Mouse (Mus musculus): ENCODE results near the gene Suv39h2. TPM values are rescaled to one million over a fixed set of nuclear protein-coding genes. Genes with fewer than 3 reads are reported as not detected.
A peak's percentile ranks its signal among the peaks of the same experiment; 100 is the strongest.

The Suv39h2 gene
- polyA plus RNA-seq, 1 experiment from 2014 or later, result 17.1 TPM

- Histone ChIP-seq H3K4me1 (peaks cover 13% of the 10 kb centered on the region), H3K27me3 (no peaks in the 10 kb centered on the region), H3K4me2 (peak overlapping the region; percentile 76), H3K36me3 (0 out of 2 replicates have a peak, but pooled peaks cover 3% of the 10 kb centered on the region), H3K4me3 (peak overlapping the region; percentile 94), H3K9ac (peak overlapping the region; percentile 89), H3K27ac (peak overlapping the region; percentile 96), H3K9me3 (no peaks in the 10 kb centered on the region)
- WGBS, result 0% methylated on average over 12 of the region's 12 CpGs
- no peak for ATAC-seq (ENCODE audit: borderline replicate concordance, extremely low read depth, low FRiP score, low TSS enrichment)
Observed at GRCm38 (mm10) chr2:3473891-3474290, 940 bp downstream of the Suv39h2 start.

- ATAC-seq (ENCODE audit: borderline replicate concordance, extremely low read depth, low FRiP score, low TSS enrichment), result no peak
- Histone ChIP-seq H3K4me1 (no peaks in the 10 kb centered on the region), H3K9ac (no peak overlapping the region), H3K27ac (no peak overlapping the region), H3K4me2 (no peak overlapping the region), H3K27me3 (no peaks in the 10 kb centered on the region), H3K4me3 (no peak overlapping the region), H3K9me3 (no peaks in the 10 kb centered on the region), H3K36me3 (peaks cover 29% of the 10 kb centered on the region)
- 84% methylated on average over 4 of the region's 4 CpGs for WGBS
Observed at GRCm38 (mm10) chr2:3456590-3456989, 18.2 kb downstream of the Suv39h2 start.

- ATAC-seq (ENCODE audit: borderline replicate concordance, extremely low read depth, low FRiP score, low TSS enrichment), result no peak
- WGBS, result 80% methylated on average over 3 of the region's 3 CpGs
- Histone ChIP-seq H3K9ac (no peak overlapping the region), H3K9me3 (no peaks in the 10 kb centered on the region), H3K4me2 (no peak overlapping the region), H3K4me1 (no peaks in the 10 kb centered on the region), H3K4me3 (no peak overlapping the region), H3K36me3 (peaks cover 18% of the 10 kb centered on the region), H3K27ac (no peak overlapping the region), H3K27me3 (no peaks in the 10 kb centered on the region)
Observed at GRCm38 (mm10) chr2:3453096-3453495, 21.7 kb downstream of the Suv39h2 start.

- 67% methylated on average over 2 of the region's 2 CpGs for WGBS
- no peaks in the 10 kb centered on the region for H3K9me3 ChIP-seq
- peaks cover 13% of the 10 kb centered on the region for H3K36me3 ChIP-seq
- no peak overlapping the region for H3K27ac ChIP-seq
- ATAC-seq (ENCODE audit: borderline replicate concordance, extremely low read depth, low FRiP score, low TSS enrichment), result no peak
- no peak overlapping the region for H3K9ac ChIP-seq
- H3K4me3 ChIP-seq, result no peak overlapping the region
- H3K4me1 ChIP-seq, result no peaks in the 10 kb centered on the region
- no peak overlapping the region for H3K4me2 ChIP-seq
- no peaks in the 10 kb centered on the region for H3K27me3 ChIP-seq
Observed at GRCm38 (mm10) chr2:3449431-3449830, 25.4 kb downstream of the Suv39h2 start.

- no peak overlapping the region for H3K4me3 ChIP-seq
- H3K36me3 ChIP-seq, result no peaks in the 10 kb centered on the region
- H3K4me2 ChIP-seq, result no peak overlapping the region
- no peaks in the 10 kb centered on the region for H3K27me3 ChIP-seq
- 71% methylated on average over 4 of the region's 4 CpGs for WGBS
- H3K27ac ChIP-seq, result no peak overlapping the region
- no peak for ATAC-seq (ENCODE audit: borderline replicate concordance, extremely low read depth, low FRiP score, low TSS enrichment)
- no peaks in the 10 kb centered on the region for H3K4me1 ChIP-seq
- H3K9me3 ChIP-seq, result no peaks in the 10 kb centered on the region
- no peak overlapping the region for H3K9ac ChIP-seq
Observed at GRCm38 (mm10) chr2:3445984-3446383, 28.8 kb downstream of the Suv39h2 start.

- no peak for ATAC-seq (ENCODE audit: borderline replicate concordance, extremely low read depth, low FRiP score, low TSS enrichment)
- Histone ChIP-seq H3K27ac (no peak overlapping the region), H3K27me3 (no peaks in the 10 kb centered on the region), H3K4me3 (no peak overlapping the region), H3K4me1 (no peaks in the 10 kb centered on the region), H3K4me2 (no peak overlapping the region), H3K9ac (no peak overlapping the region), H3K36me3 (no peaks in the 10 kb centered on the region), H3K9me3 (no peaks in the 10 kb centered on the region)
- 56% methylated on average over 7 of the region's 7 CpGs for WGBS
Observed at GRCm38 (mm10) chr2:3444206-3444605, 30.6 kb downstream of the Suv39h2 start.

GRCm38 (mm10) chr2:3437956-3438355 lies 36.9 kb downstream of the Suv39h2 start:
- Histone ChIP-seq H3K9me3 (no peaks in the 10 kb centered on the region), H3K4me1 (no peaks in the 10 kb centered on the region), H3K4me2 (no peak overlapping the region), H3K4me3 (no peak overlapping the region), H3K27me3 (no peaks in the 10 kb centered on the region), H3K27ac (no peak overlapping the region), H3K9ac (no peak overlapping the region), H3K36me3 (no peaks in the 10 kb centered on the region)
- no peak for ATAC-seq (ENCODE audit: borderline replicate concordance, extremely low read depth, low FRiP score, low TSS enrichment)
- WGBS, result 56% methylated on average over 7 of the region's 7 CpGs

GRCm38 (mm10) chr2:3435369-3436061 lies 39.3 kb downstream of the Suv39h2 start:
- no peaks in the 10 kb centered on the region for H3K9me3 ChIP-seq
- WGBS, result 82% methylated on average over 6 of the region's 6 CpGs
- no peak overlapping the region for H3K4me3 ChIP-seq
- no peak overlapping the region for H3K9ac ChIP-seq
- no peak for ATAC-seq (ENCODE audit: borderline replicate concordance, extremely low read depth, low FRiP score, low TSS enrichment)
- H3K4me1 ChIP-seq, result no peaks in the 10 kb centered on the region
- no peak overlapping the region for H3K4me2 ChIP-seq
- no peaks in the 10 kb centered on the region for H3K27me3 ChIP-seq
- no peaks in the 10 kb centered on the region for H3K36me3 ChIP-seq
- H3K27ac ChIP-seq, result no peak overlapping the region

- no peak for ATAC-seq (ENCODE audit: borderline replicate concordance, extremely low read depth, low FRiP score, low TSS enrichment)
- Histone ChIP-seq H3K4me3 (no peak overlapping the region), H3K36me3 (no peaks in the 10 kb centered on the region), H3K9me3 (no peaks in the 10 kb centered on the region), H3K4me1 (no peaks in the 10 kb centered on the region), H3K27ac (no peak overlapping the region), H3K9ac (no peak overlapping the region), H3K4me2 (no peak overlapping the region), H3K27me3 (no peaks in the 10 kb centered on the region)
- 85% methylated on average over 9 of the region's 9 CpGs for WGBS
Observed at GRCm38 (mm10) chr2:3430956-3431355, 43.9 kb downstream of the Suv39h2 start.

- peaks cover 8% of the 10 kb centered on the region; the same call in 1 of the 2 replicates for H3K4me1 ChIP-seq
- H3K9me3 ChIP-seq, result no peaks in the 10 kb centered on the region
- H3K9ac ChIP-seq, result peak overlapping the region; percentile 60
- no peak overlapping the region for H3K27ac ChIP-seq
- peak overlapping the region; percentile 75 for H3K4me3 ChIP-seq
- H3K4me2 ChIP-seq, result peak overlapping the region; percentile 97
- WGBS, result 6% methylated on average over 9 of the region's 10 CpGs
- H3K36me3 ChIP-seq, result no peaks in the 10 kb centered on the region
- H3K27me3 ChIP-seq, result no peaks in the 10 kb centered on the region
- 0 out of 2 replicates have a peak, but pooled peaks have one; percentile 5 for ATAC-seq (ENCODE audit: borderline replicate concordance, extremely low read depth, low FRiP score, low TSS enrichment)
Observed at GRCm38 (mm10) chr2:3424579-3424910, 50.3 kb downstream of the Suv39h2 start.

- 1% methylated on average over 29 of the region's 29 CpGs for WGBS
- ATAC-seq (ENCODE audit: borderline replicate concordance, extremely low read depth, low FRiP score, low TSS enrichment), result peak; percentile 99
- H3K27ac ChIP-seq, result no peak within 1 kb of the TSS
- H3K4me2 ChIP-seq, result peak within 1 kb of the TSS; percentile 97
- H3K27me3 ChIP-seq, result no peaks in the 10 kb centered on the region
- peak within 1 kb of the TSS; percentile 75 for H3K4me3 ChIP-seq
- H3K9ac ChIP-seq, result peak within 1 kb of the TSS; percentile 60
- H3K4me1 ChIP-seq, result peaks cover 8% of the 10 kb centered on the region; the same call in 1 of the 2 replicates
- no peaks in the 10 kb centered on the region for H3K36me3 ChIP-seq
- H3K9me3 ChIP-seq, result no peaks in the 10 kb centered on the region
Observed at GRCm38 (mm10) chr2:3423841-3424578, 50.8 kb downstream of the Suv39h2 start, which contains the start of gene Dclre1c. TSS of gene Dclre1c (plus strand) at chr2:3424131.

GRCm38 (mm10) chr2:3422548-3422947 lies 52.3 kb downstream of the Suv39h2 start, which contains the start of gene Meig1:
TSS of gene Meig1 (minus strand) at chr2:3422648.
- Histone ChIP-seq H3K4me3 (no peak within 1 kb of the TSS), H3K27me3 (peaks cover 7% of the 10 kb centered on the region; the same call in 1 of the 2 replicates)
- no peak for ATAC-seq (ENCODE audit: borderline replicate concordance, extremely low read depth, low FRiP score, low TSS enrichment)

More at GRCm38 (mm10) chr2:3422548-3422947, 52.3 kb downstream of the Suv39h2 start, which contains the start of gene Meig1:
- peak within 1 kb of the TSS; percentile 97 for H3K4me2 ChIP-seq
- no peaks in the 10 kb centered on the region for H3K36me3 ChIP-seq
- H3K9me3 ChIP-seq, result no peaks in the 10 kb centered on the region
- no peak within 1 kb of the TSS for H3K27ac ChIP-seq
- peaks cover 13% of the 10 kb centered on the region; the same call in 1 of the 2 replicates for H3K4me1 ChIP-seq
- H3K9ac ChIP-seq, result no peak within 1 kb of the TSS
- WGBS, result 61% methylated on average over 3 of the region's 3 CpGs
